Mouse (Mus musculus) lung, postnatal 0 days (tissue): Measurements from ENCODE around the gene Cdc6. TPM values are rescaled to one million over a fixed set of nuclear protein-coding genes. Genes with fewer than 3 reads are reported as not detected.
"Not testable (repeated sequence)": the region's sequence is repeated elsewhere in the genome, so short reads cannot be mapped to it uniquely, and the experiment has no call there.

Experiments used
- ATAC-seq: fragments of 200-750 bp; cut with Nextera tagmentation; 2 replicates; pipeline ENCODE4 v1.8.0; 2017; ENCODE audit warnings: moderate library complexity
- DNase-seq: peaks from one replicate; pipeline ENCODE4 v3.0.0-alpha.2; 2016; ENCODE audit warnings: low spot score
- H3K27ac ChIP-seq: fragments of 300-500 bp; sonication (generic); 2 replicates; pipeline ENCODE4 v1.5.1; 2014; ENCODE audit warnings: antibody characterized with exemption, mild to moderate bottlenecking, low read length, mixed read lengths
- H3K27me3 ChIP-seq: fragments of 300-500 bp; sonication (generic); replicated peaks from 2 replicates; pipeline ENCODE4 v1.6.1; 2014; ENCODE audit warnings: low read length, mixed read lengths; ENCODE audit not compliant: insufficient read depth
- H3K36me3 ChIP-seq: fragments of 300-500 bp; sonication (generic); 2 replicates; pipeline ENCODE4 v1.6.1; 2014; ENCODE audit warnings: low read length, mixed read lengths; ENCODE audit not compliant: insufficient read depth
- H3K4me1 ChIP-seq: fragments of 300-500 bp; sonication (generic); 2 replicates; pipeline ENCODE4 v1.6.1; 2014; ENCODE audit warnings: antibody characterized with exemption, low read depth, low read length, mixed read lengths; ENCODE audit not compliant: insufficient read depth
- H3K4me2 ChIP-seq: fragments of 300-500 bp; sonication (generic); replicated peaks from 2 replicates; pipeline ENCODE4 v1.6.1; 2014; ENCODE audit warnings: low read depth, mild to moderate bottlenecking, low read length, moderate library complexity, mixed read lengths
- H3K4me3 ChIP-seq: fragments of 300-500 bp; sonication (generic); 2 replicates; pipeline ENCODE4 v1.5.1; 2014; ENCODE audit warnings: low read depth, low read length
- H3K9ac ChIP-seq: fragments of 300-500 bp; sonication (generic); replicated peaks from 2 replicates; pipeline ENCODE4 v1.6.1; 2014; ENCODE audit warnings: low read depth, mild to moderate bottlenecking
- H3K9me3 ChIP-seq: fragments of 300-500 bp; sonication (generic); 2 replicates; pipeline ENCODE4 v1.6.1; 2016; ENCODE audit warnings: low read length, mixed read lengths
- CTCF ChIP-seq: IDR thresholded peaks from 2 replicates; pipeline ENCODE4 v1.5.1; 2016; ENCODE audit warnings: antibody characterized with exemption, mild to moderate bottlenecking
- EP300 ChIP-seq: IDR thresholded peaks from 2 replicates; pipeline ENCODE4 v1.6.1; 2016; ENCODE audit warnings: antibody characterized with exemption, mild to moderate bottlenecking, control low read depth
- WGBS: fragments of 180-500 bp; shearing (Covaris S2); extraction: QIAGEN DNeasy Blood & Tissue Kit; methylation state at CpG from one replicate; pipeline ENCODE4 v1.1.7; 2014; 5-methylcytosine and 5-hydroxymethylcytosine counted together
- polyA plus RNA-seq: library from polyadenylated mRNA; unstranded; fragments of >200 nt; fragmentation: Nextera tagmentation; extraction: Ambion mirVana; gene quantifications from 2 replicates; pipeline ENCODE4 v1.2.1, GENCODE M21; 2015

Gene Cdc6
- polyA plus RNA-seq, 1 experiment from 2014 or later: 2.6 TPM

DNA sequence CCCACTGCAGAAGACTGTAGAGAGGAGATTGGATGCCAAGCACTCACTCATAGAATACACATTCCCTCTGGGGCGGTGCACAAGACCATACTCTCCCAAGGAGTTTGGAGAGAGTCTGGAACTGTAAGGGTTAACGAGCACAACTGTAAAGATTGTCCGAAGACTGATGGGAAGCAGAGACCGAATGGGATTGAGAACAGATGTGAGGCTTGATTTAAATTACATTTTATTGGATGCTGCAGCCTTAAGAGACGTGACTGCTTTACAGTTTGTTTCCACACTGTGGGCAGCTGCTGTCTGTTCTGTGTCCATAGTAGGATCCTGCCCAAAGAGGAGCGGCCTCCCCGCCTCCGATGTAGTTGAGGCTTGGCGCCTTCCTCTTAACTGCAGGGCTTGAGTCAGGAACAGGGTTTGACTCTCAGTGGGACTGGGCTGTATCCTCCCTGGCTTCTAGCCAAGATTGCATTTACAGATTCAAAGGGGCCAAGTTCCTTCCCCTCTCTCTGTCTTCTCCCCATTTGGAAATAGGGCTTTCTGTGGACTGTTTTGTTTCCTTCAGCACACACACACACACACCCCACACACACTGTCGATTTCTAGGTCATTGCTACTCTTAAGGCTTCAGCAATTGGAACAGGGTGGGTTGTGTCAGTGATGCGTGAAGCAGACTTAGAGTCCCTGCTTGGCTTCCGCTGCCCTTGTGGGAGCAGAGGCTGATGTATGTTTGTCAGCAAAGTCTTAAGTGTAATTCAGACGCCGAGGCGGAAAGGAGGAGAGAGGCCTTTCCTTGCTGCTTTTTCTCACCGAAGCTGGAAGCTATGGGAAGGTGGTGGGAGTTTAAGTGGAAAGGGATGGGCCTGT, 15.5 kb downstream of the Cdc6 start:
- Histone ChIP-seq H3K27ac (peak overlapping the region; percentile 77), H3K4me1 (peaks cover 31% of the 10 kb centered on the region)
- H3K27me3 ChIP-seq, H3K9ac ChIP-seq, H3K9me3 ChIP-seq, H3K36me3 ChIP-seq, H3K4me3 ChIP-seq, H3K4me2 ChIP-seq: not testable (repeated sequence)
- peak; percentile 53; the same call in 1 of the 2 replicates for TF ChIP-seq EP300
- DNase-seq (peak; percentile 82), ATAC-seq (peak; percentile 68)
- WGBS: 36% methylated on average over 16 of the region's 16 CpGs

GRCm38 (mm10) chr11:98924633-98925175, 17.1 kb downstream of the Cdc6 start:
- H3K4me2 ChIP-seq: no peak overlapping the region
- peak overlapping the region; percentile 77 for H3K27ac ChIP-seq
- DNase-seq (no peak), ATAC-seq (no peak)
- H3K4me3 ChIP-seq: no peak overlapping the region
- no peak overlapping the region for H3K9ac ChIP-seq
- TF ChIP-seq EP300 (no peak), CTCF (no peak; the same call in 1 of the 2 replicates)
- peaks cover 39% of the 10 kb centered on the region for H3K4me1 ChIP-seq
- H3K9me3 ChIP-seq: no peaks in the 10 kb centered on the region
- no peaks in the 10 kb centered on the region for H3K27me3 ChIP-seq
- WGBS: 44% methylated on average over 5 of the region's 5 CpGs
- H3K36me3 ChIP-seq: no peaks in the 10 kb centered on the region

GRCm38 (mm10) chr11:98925265-98925721, 17.7 kb downstream of the Cdc6 start:
- Histone ChIP-seq H3K4me2 (peak overlapping the region; percentile 31; the same call in 1 of the 2 replicates), H3K36me3 (no peaks in the 10 kb centered on the region), H3K4me1 (peaks cover 45% of the 10 kb centered on the region), H3K27ac (peak overlapping the region; percentile 77), H3K27me3 (no peaks in the 10 kb centered on the region), H3K9ac (no peak overlapping the region), H3K4me3 (no peak overlapping the region), H3K9me3 (no peaks in the 10 kb centered on the region)
- ATAC-seq (peak; percentile 37), DNase-seq (peak; percentile 79)
- WGBS: 6% methylated on average over 10 of the region's 10 CpGs
- TF ChIP-seq CTCF (no peak), EP300 (peak; percentile 57)

- 6% methylated on average over 12 of the region's 12 CpGs for WGBS
- TF ChIP-seq EP300: no peak
- TF ChIP-seq CTCF: no peak
- Histone ChIP-seq H3K9ac (no peak overlapping the region), H3K4me2 (peak overlapping the region; percentile 31), H3K27ac (peak overlapping the region; percentile 77), H3K9me3 (no peaks in the 10 kb centered on the region), H3K4me1 (peaks cover 51% of the 10 kb centered on the region), H3K27me3 (no peaks in the 10 kb centered on the region), H3K4me3 (no peak overlapping the region), H3K36me3 (no peaks in the 10 kb centered on the region)
- DNase-seq (peak; percentile 79), ATAC-seq (peak; percentile 25)
These were observed 18.3 kb downstream of the Cdc6 start for GRCm38 (mm10) chr11:98925868-98926311.

- H3K4me1 ChIP-seq: peaks cover 58% of the 10 kb centered on the region
- no peak overlapping the region for H3K9ac ChIP-seq
- no peak overlapping the region for H3K4me2 ChIP-seq
- no peaks in the 10 kb centered on the region for H3K9me3 ChIP-seq
- no peaks in the 10 kb centered on the region for H3K36me3 ChIP-seq
- 67% methylated on average over 7 of the region's 7 CpGs for WGBS
- H3K27ac ChIP-seq: peak overlapping the region; percentile 77
- no peaks in the 10 kb centered on the region for H3K27me3 ChIP-seq
- H3K4me3 ChIP-seq: no peak overlapping the region
- DNase-seq: no peak
- TF ChIP-seq EP300: no peak
- no peak for TF ChIP-seq CTCF
- no peak for ATAC-seq
These were observed 19.0 kb downstream of the Cdc6 start for GRCm38 (mm10) chr11:98926553-98926952.

DNA sequence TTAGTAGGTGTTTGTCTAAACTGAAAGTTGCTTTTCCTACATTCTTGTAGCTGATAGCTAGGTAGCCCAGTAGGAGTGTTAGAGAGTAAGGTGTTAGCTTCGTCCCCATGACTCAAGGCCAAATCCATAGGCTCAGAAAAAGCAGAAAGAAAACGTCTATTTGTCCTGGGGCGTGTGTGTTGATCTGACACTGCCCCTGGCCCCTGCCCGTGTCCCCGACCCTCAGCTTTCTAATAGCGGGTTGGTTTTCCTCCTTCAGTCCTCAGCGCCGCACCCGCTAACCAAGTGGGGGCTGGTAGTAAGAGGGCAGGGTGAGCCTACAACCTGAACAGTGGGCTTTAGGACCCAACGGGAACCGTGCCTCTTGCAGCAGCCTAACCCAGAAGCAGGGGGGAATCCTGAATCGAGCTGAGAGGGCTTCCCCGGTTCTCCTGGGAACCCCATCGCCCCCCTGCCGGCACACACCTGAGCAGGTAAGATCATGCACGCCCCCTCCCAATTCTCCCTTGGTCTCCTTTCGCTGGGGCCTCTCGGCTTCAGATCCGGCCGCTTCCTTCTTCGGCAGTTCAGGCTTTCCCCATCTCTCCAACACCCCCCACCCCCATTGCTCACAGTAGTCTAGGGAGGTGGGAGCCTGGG, 20.0 kb downstream of the Cdc6 start, which contains the start of gene Rara:
Gene Rara, plus strand, starts transcription at position 381 of the 639 bp plus-strand sequence.
- Histone ChIP-seq H3K9me3 (no peaks in the 10 kb centered on the region), H3K9ac (peak within 1 kb of the TSS; percentile 34; the same call in 1 of the 2 replicates), H3K27ac (peak within 1 kb of the TSS; percentile 77), H3K4me3 (peak within 1 kb of the TSS; percentile 39), H3K4me1 (peaks cover 68% of the 10 kb centered on the region), H3K36me3 (no peaks in the 10 kb centered on the region), H3K4me2 (peak within 1 kb of the TSS; percentile 80), H3K27me3 (no peaks in the 10 kb centered on the region)
- no peak for TF ChIP-seq CTCF
- no peak for ATAC-seq
- no peak for DNase-seq
- 13% methylated on average over 21 of the region's 21 CpGs for WGBS
